Mouse (Mus musculus): ENCODE measurements at regions not wholly inside any gene's neighbourhood (a gene's known extent, or its start where the extent isn't known, plus 50 kb on each side); places are given as distances from the start of the nearest gene placed in this dataset.

DNA sequence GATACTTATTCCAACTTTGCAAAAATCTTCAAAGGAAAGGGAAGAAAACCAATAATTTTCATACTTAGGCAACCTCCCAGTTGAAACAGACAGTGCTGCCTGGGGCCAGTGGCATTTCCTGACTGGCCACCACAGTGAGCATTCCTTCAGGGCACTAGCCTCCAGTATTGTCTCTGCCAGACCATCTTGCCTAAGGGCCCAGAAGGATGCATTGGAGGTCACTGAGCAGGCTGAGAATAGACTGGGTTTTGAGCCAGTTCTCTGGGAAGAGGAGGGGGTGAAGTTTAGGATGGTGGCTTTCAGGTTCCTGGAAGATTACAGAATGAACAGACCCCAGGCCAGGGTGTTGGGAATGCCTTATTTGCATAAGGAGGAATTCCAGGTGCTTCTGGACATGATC is 95.3 kb upstream of the Tpm1 start:
- Histone ChIP-seq H3K4me3 (ENCODE audit: low read depth, low read length) (no peak overlapping the region), H3K36me3 (ENCODE audit: control insufficient read depth, insufficient read depth, low read length) (no peaks in the 10 kb centered on the region), H3K9ac (ENCODE audit: low read length) (no peak overlapping the region), H3K27me3 (ENCODE audit: control insufficient read depth, insufficient read depth, low read length) (no peaks in the 10 kb centered on the region), H3K27ac (ENCODE audit: low read depth, low read length) (no peak overlapping the region), H3K4me1 (ENCODE audit: control insufficient read depth, insufficient read depth, low read length) (0 out of 2 replicates have a peak, but pooled peaks cover 2% of the 10 kb centered on the region), H3K9me3 (ENCODE audit: control insufficient read depth, low read length) (no peaks in the 10 kb centered on the region), H3K4me2 (ENCODE audit: low read depth) (no peak overlapping the region)
- DNase-seq (ENCODE audit: low spot score), result no peak
- no peak for ATAC-seq (ENCODE audit: insufficient read depth, low FRiP score, low TSS enrichment)

DNA sequence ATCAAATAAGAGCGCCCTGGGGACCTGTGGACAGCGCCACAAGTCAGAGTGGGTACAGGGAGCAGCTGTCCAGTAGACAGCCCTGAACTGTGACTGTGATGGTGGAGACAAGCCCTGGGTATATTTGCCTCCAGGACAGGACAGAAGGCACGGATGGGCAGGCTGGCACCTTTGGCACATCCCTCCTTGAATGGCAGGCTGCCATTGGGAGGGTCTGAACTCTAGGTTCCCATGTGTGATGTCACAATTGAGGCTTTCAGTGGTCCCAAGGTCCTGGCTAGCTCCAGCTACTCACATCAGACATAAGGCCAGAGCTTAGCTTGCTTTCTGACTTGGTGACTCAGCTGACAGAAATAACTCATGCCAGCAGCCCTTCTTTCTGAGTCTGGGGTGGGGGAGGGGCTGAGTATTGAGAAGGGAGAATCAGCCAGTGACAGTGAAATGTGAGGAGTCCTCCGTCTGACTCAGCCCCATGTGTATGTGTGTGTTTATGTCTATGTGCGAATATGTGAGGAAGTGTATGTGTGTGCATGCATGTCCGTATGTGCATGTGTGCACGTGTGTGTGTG is 91.2 kb upstream of the Tpm1 start:
- WGBS, result 80% methylated on average over 7 of the region's 7 CpGs
- ATAC-seq (ENCODE audit: insufficient read depth, low FRiP score, low TSS enrichment) (no peak), DNase-seq (ENCODE audit: low spot score) (no peak)

DNA sequence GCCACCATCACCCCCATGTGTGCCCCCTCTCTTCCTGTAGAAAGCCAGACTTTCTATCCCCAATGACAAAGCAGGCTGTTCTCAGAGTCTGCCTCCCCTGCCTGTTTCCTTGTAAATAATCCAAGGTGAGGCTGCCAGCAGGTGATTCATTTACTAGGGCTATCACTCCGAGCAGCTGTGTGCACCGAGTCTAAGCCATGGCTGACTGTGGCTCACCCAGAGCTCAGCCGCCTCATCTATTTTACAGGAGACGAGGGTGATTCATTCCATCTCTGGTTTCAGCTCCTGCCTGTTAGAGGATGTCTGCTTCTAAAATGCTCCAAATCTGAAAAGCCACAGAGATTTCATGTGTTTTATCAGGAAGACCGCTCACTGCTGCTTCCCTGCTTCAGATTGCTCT is 88.5 kb upstream of the Tpm1 start:
- no peak for ATAC-seq (ENCODE audit: insufficient read depth, low FRiP score, low TSS enrichment)

More for the DNA sequence above, 91.2 kb upstream of the Tpm1 start:
- H3K4me3 ChIP-seq (ENCODE audit: low read depth, low read length), result no peak overlapping the region
- H3K36me3 ChIP-seq (ENCODE audit: control insufficient read depth, insufficient read depth, low read length), result no peaks in the 10 kb centered on the region
- no peaks in the 10 kb centered on the region for H3K27me3 ChIP-seq (ENCODE audit: control insufficient read depth, insufficient read depth, low read length)
- no peak overlapping the region for H3K9ac ChIP-seq (ENCODE audit: low read length)
- no peak overlapping the region for H3K4me2 ChIP-seq (ENCODE audit: low read depth)
- H3K4me1 ChIP-seq (ENCODE audit: control insufficient read depth, insufficient read depth, low read length), result peaks cover 11% of the 10 kb centered on the region; the same call in 1 of the 2 replicates
- no peak overlapping the region for H3K27ac ChIP-seq (ENCODE audit: low read depth, low read length)
- H3K9me3 ChIP-seq (ENCODE audit: control insufficient read depth, low read length), result no peaks in the 10 kb centered on the region

DNA sequence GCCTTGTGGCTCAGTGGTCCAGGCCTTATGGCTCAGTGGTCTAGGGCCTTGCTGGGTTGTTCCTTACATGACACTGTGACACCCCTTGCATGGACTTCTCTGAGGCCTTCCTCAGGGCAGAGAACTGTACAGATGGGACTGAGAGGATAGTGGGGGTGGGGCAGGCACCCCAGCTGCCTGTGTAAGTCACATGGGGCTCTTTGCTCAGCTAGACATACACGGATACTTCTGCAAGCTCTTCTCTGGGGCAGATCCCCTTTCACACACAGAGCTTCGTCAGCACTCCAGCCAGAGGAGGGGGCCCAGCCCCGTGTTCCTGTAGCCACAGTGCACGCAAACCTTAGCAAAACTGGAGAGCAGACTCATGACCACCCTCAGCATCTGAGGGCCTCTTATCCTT is 87.9 kb upstream of the Tpm1 start:
- no peak for DNase-seq (ENCODE audit: low spot score)
- Histone ChIP-seq H3K27ac (ENCODE audit: low read depth, low read length) (no peak overlapping the region), H3K4me2 (ENCODE audit: low read depth) (no peak overlapping the region), H3K27me3 (ENCODE audit: control insufficient read depth, insufficient read depth, low read length) (no peaks in the 10 kb centered on the region), H3K9me3 (ENCODE audit: control insufficient read depth, low read length) (no peaks in the 10 kb centered on the region), H3K9ac (ENCODE audit: low read length) (no peak overlapping the region), H3K4me1 (ENCODE audit: control insufficient read depth, insufficient read depth, low read length) (peaks cover 11% of the 10 kb centered on the region; the same call in 1 of the 2 replicates), H3K36me3 (ENCODE audit: control insufficient read depth, insufficient read depth, low read length) (no peaks in the 10 kb centered on the region), H3K4me3 (ENCODE audit: low read depth, low read length) (no peak overlapping the region)
- no peak for ATAC-seq (ENCODE audit: insufficient read depth, low FRiP score, low TSS enrichment)
- 74% methylated on average over 4 of the region's 4 CpGs for WGBS

More for the DNA sequence above, 88.5 kb upstream of the Tpm1 start:
- no peak overlapping the region for H3K4me3 ChIP-seq (ENCODE audit: low read depth, low read length)
- DNase-seq (ENCODE audit: low spot score), result no peak
- no peak overlapping the region for H3K4me2 ChIP-seq (ENCODE audit: low read depth)
- no peaks in the 10 kb centered on the region for H3K27me3 ChIP-seq (ENCODE audit: control insufficient read depth, insufficient read depth, low read length)
- WGBS, result 59% methylated on average over 5 of the region's 5 CpGs
- H3K36me3 ChIP-seq (ENCODE audit: control insufficient read depth, insufficient read depth, low read length), result no peaks in the 10 kb centered on the region
- no peak overlapping the region for H3K27ac ChIP-seq (ENCODE audit: low read depth, low read length)
- no peak overlapping the region for H3K9ac ChIP-seq (ENCODE audit: low read length)
- H3K9me3 ChIP-seq (ENCODE audit: control insufficient read depth, low read length), result no peaks in the 10 kb centered on the region
- peaks cover 11% of the 10 kb centered on the region; the same call in 1 of the 2 replicates for H3K4me1 ChIP-seq (ENCODE audit: control insufficient read depth, insufficient read depth, low read length)

DNA sequence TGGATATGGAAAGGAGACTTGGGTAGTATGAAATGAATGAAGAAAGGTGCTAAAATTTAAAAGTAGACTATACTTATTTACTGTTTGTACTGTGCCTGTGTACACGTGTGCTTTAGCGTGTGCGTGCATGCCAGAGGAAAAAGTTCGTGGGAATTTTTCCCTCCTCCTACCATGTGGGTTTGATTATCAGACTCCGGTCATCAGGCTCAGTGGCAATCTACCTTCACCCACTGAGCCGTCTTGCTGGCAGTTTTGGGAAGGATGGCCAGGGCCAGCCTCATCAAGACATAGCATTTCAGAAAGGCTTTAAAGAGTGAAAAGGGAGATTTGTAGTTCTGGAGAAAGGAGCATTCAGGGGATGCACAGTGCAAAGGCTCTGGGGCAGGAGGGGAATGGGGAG is 87.0 kb upstream of the Tpm1 start:
- Histone ChIP-seq H3K4me2 (ENCODE audit: low read depth) (no peak overlapping the region), H3K9ac (ENCODE audit: low read length) (no peak overlapping the region), H3K36me3 (ENCODE audit: control insufficient read depth, insufficient read depth, low read length) (no peaks in the 10 kb centered on the region), H3K4me1 (ENCODE audit: control insufficient read depth, insufficient read depth, low read length) (peaks cover 11% of the 10 kb centered on the region; the same call in 1 of the 2 replicates), H3K27ac (ENCODE audit: low read depth, low read length) (no peak overlapping the region), H3K4me3 (ENCODE audit: low read depth, low read length) (no peak overlapping the region), H3K9me3 (ENCODE audit: control insufficient read depth, low read length) (no peaks in the 10 kb centered on the region), H3K27me3 (ENCODE audit: control insufficient read depth, insufficient read depth, low read length) (no peaks in the 10 kb centered on the region)
- DNase-seq (ENCODE audit: low spot score) (no peak), ATAC-seq (ENCODE audit: insufficient read depth, low FRiP score, low TSS enrichment) (no peak)
- 80% methylated on average over 6 of the region's 6 CpGs for WGBS

DNA sequence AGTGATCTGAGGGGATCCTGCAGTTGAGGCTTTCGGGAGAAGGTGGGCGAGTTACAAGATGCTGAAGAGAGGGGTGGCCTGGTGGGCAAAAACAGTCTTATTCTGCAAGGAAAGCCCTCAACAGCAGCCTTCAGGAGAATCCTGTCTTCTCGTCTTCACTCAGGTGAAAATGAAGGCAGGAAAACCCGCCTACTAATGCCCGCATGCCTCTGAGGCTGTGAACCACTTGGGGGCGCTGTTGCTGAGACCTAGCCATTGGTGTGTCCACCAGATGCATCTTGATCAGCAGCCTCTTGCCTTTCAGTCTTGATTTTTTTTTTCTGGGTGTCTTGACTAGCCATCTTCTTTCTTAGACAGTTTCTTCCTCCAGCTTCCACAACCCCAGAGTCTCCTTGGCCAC is 85.2 kb upstream of the Tpm1 start:
- H3K27me3 ChIP-seq (ENCODE audit: control insufficient read depth, insufficient read depth, low read length), result no peaks in the 10 kb centered on the region
- no peak overlapping the region for H3K9ac ChIP-seq (ENCODE audit: low read length)
- H3K9me3 ChIP-seq (ENCODE audit: control insufficient read depth, low read length), result no peaks in the 10 kb centered on the region
- ATAC-seq (ENCODE audit: insufficient read depth, low FRiP score, low TSS enrichment) (no peak), DNase-seq (ENCODE audit: low spot score) (no peak)
- H3K4me1 ChIP-seq (ENCODE audit: control insufficient read depth, insufficient read depth, low read length), result peaks cover 9% of the 10 kb centered on the region; the same call in 1 of the 2 replicates
- no peak overlapping the region for H3K4me3 ChIP-seq (ENCODE audit: low read depth, low read length)
- H3K4me2 ChIP-seq (ENCODE audit: low read depth), result no peak overlapping the region
- H3K36me3 ChIP-seq (ENCODE audit: control insufficient read depth, insufficient read depth, low read length), result no peaks in the 10 kb centered on the region
- WGBS, result 75% methylated on average over 6 of the region's 6 CpGs
- H3K27ac ChIP-seq (ENCODE audit: low read depth, low read length), result no peak overlapping the region

DNA sequence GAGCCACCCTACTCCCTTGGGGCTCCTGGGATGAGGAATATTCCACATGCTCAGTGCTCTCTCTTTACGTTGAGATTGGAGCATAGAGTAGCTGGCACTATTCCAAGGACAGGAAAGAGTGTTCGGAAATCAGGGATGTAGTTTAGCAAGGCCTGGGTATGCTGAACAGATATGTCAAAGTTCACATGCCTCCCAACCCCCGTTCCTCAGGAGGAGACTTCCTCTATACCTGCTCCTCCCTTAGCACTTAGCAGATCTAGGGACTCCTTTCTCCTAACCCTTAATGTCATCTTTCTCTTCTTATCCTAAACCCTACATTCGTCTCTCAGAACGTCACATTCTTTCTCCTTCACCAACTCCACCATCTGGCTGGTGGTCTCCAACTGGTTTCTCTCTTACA is 83.2 kb upstream of the Tpm1 start:
- no peaks in the 10 kb centered on the region for H3K9me3 ChIP-seq (ENCODE audit: control insufficient read depth, low read length)
- peaks cover 8% of the 10 kb centered on the region; the same call in 1 of the 2 replicates for H3K4me1 ChIP-seq (ENCODE audit: control insufficient read depth, insufficient read depth, low read length)
- DNase-seq (ENCODE audit: low spot score) (no peak), ATAC-seq (ENCODE audit: insufficient read depth, low FRiP score, low TSS enrichment) (no peak)
- no peaks in the 10 kb centered on the region for H3K36me3 ChIP-seq (ENCODE audit: control insufficient read depth, insufficient read depth, low read length)
- H3K4me3 ChIP-seq (ENCODE audit: low read depth, low read length), result no peak overlapping the region
- no peak overlapping the region for H3K27ac ChIP-seq (ENCODE audit: low read depth, low read length)
- WGBS, result 86% methylated on average over 5 of the region's 5 CpGs
- H3K4me2 ChIP-seq (ENCODE audit: low read depth), result no peak overlapping the region
- H3K27me3 ChIP-seq (ENCODE audit: control insufficient read depth, insufficient read depth, low read length), result no peaks in the 10 kb centered on the region
- H3K9ac ChIP-seq (ENCODE audit: low read length), result no peak overlapping the region

DNA sequence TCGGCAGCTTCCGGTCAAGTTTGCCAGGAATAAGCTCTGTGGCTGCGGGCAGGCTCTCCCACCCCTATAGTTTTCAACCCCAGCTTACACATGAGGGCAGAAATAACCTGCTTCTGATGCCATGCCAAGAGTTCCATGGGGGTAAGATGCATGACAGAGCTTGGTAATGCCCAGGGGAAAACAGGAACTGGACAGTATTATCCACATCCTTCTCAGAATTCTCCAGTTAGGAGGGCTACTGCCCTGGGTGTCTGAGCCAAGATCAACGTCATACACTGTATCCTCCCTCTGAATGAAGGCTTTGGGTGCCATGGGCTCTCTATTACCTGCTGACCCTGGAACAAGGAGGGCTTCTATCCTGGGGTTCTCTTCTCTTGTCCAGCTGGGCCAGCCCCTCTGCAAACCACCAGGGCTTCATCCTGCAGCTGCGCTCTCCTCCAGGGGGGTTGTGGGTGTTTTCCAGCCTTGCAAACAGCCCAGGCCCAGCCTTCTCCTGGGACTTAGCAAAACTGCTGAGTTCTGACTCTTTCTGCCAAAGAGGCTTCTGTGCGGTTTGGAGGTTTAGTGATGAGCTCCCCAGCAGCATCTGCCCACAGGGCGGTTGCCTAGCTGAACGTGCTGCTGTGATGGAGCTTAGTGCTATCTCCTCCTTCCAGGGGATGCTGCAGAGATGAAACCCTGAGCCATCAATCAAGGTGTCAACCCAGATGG is 81.7 kb upstream of the Tpm1 start:
- WGBS, result 74% methylated on average over 8 of the region's 8 CpGs
- ATAC-seq (ENCODE audit: insufficient read depth, low FRiP score, low TSS enrichment) (no peak), DNase-seq (ENCODE audit: low spot score) (no peak)
- H3K4me1 ChIP-seq (ENCODE audit: control insufficient read depth, insufficient read depth, low read length), result no peaks in the 10 kb centered on the region
- no peaks in the 10 kb centered on the region for H3K36me3 ChIP-seq (ENCODE audit: control insufficient read depth, insufficient read depth, low read length)
- no peaks in the 10 kb centered on the region for H3K9me3 ChIP-seq (ENCODE audit: control insufficient read depth, low read length)
- H3K27ac ChIP-seq (ENCODE audit: low read depth, low read length), result no peak overlapping the region
- H3K9ac ChIP-seq (ENCODE audit: low read length), result no peak overlapping the region
- no peaks in the 10 kb centered on the region for H3K27me3 ChIP-seq (ENCODE audit: control insufficient read depth, insufficient read depth, low read length)
- H3K4me2 ChIP-seq (ENCODE audit: low read depth), result no peak overlapping the region
- H3K4me3 ChIP-seq (ENCODE audit: low read depth, low read length), result no peak overlapping the region

DNA sequence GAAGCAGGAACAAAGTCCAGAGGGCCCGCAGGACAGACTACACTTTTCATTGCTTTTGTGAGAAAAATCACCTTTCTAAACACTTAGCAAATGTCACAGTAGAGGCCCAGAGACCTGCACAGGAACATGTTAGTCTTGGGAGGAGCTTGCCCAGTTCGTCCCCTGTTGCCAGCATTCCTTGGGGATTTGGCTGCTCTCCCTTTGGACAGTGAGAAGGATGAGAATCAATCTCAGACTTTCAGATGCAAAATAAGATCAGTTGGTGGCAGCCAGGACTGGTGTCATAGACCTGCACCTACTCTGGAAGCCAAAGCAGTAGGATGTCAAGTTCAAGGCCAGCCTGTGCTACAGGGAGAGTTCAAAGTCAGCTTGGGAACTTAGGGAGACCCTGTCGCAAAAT is 80.7 kb upstream of the Tpm1 start:
- Histone ChIP-seq H3K4me3 (ENCODE audit: low read depth, low read length) (no peak overlapping the region), H3K27ac (ENCODE audit: low read depth, low read length) (no peak overlapping the region), H3K27me3 (ENCODE audit: control insufficient read depth, insufficient read depth, low read length) (no peaks in the 10 kb centered on the region), H3K36me3 (ENCODE audit: control insufficient read depth, insufficient read depth, low read length) (no peaks in the 10 kb centered on the region), H3K4me2 (ENCODE audit: low read depth) (no peak overlapping the region), H3K9ac (ENCODE audit: low read length) (no peak overlapping the region), H3K9me3 (ENCODE audit: control insufficient read depth, low read length) (no peaks in the 10 kb centered on the region), H3K4me1 (ENCODE audit: control insufficient read depth, insufficient read depth, low read length) (no peaks in the 10 kb centered on the region)
- WGBS, result 90% methylated on average over 3 of the region's 3 CpGs
- DNase-seq (ENCODE audit: low spot score) (no peak), ATAC-seq (ENCODE audit: insufficient read depth, low FRiP score, low TSS enrichment) (no peak)
